In the genomic region with DNA sequence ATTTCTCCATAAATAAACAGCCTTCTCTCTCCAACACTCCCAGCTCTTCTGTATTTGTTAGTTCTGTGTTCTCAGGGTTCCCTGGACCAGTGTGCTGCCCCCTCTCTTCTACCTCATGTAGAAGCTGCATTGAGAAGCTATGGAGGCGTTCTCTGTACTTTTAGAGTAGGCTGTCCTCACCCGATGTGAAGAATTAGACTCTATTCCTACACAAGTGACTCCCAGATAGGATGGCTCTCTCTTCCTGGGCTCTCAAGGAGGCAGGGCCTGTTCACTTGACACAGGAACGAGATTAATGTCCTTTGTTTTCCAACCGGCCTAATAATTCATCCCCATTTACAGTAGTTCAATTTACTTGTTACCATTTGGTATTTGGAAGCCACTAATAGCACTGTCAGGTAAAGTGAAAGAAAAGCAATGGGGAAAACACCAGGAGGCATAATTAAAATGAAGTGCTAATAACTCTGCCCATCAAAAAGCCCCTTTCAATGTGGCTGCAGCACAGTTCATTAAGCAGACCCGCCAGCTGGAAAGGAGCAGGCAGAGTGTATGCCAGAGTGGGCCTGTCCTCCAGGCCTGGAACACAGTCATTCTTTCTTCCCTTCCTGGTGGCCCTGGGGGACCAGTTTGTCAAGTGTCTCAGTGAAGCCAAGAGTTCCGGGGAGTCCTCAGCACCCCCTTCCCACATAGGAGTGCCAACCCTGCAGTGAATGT, we compare ENCODE assay signal across 10 mouse cellular contexts.
DNase-seq lines count a peak whose midpoint lies in the region; ATAC-seq and TF ChIP-seq lines count a peak whose summit lies in the region.
"Had no signal": no experiment of that assay in that cellular context is flagged by ENCODE, and none has a peak within 500 bp of the region (broad histone marks: within the 10 kb centered on the region; RNA-seq: fewer than 3 reads in every experiment).

No protein-coding gene starts in this region.

- no peak overlapping the region for H3K27ac ChIP-seq in lung, postnatal 0 days (ENCODE audit: low read length)
- H3K27ac ChIP-seq: stomach, embryonic 15.5 days had no signal

- H3K4me3 ChIP-seq in lung, postnatal 0 days (ENCODE audit: low read depth, low read length): no peak overlapping the region
- H3K4me3 ChIP-seq: stomach, embryonic 15.5 days had no signal

- H3K9me3 ChIP-seq in lung, postnatal 0 days (ENCODE audit: low read length): no peaks in the 10 kb centered on the region
- H3K9me3 ChIP-seq: stomach, embryonic 15.5 days had no signal

- no peaks in the 10 kb centered on the region for H3K27me3 ChIP-seq in lung, postnatal 0 days (replicated peaks; ENCODE audit: insufficient read depth, low read length)
- H3K27me3 ChIP-seq: stomach, embryonic 15.5 days had no signal

- 61% methylated on average over 6 of the region's 6 CpGs for WGBS in lung, postnatal 0 days

- no peak for ATAC-seq in lung, postnatal 0 days
- no peak for ATAC-seq in granulocyte monocyte progenitor cell, adult 5-6 weeks (replicated peaks; ENCODE audit: poor library complexity, severe bottlenecking)

- no peaks in the 10 kb centered on the region for H3K36me3 ChIP-seq in lung, postnatal 0 days (ENCODE audit: insufficient read depth, low read length)
- H3K36me3 ChIP-seq: stomach, embryonic 15.5 days had no signal

- H3K4me1 ChIP-seq in lung, postnatal 0 days (ENCODE audit: insufficient read depth, low read depth, low read length): no peaks in the 10 kb centered on the region
- H3K4me1 ChIP-seq: stomach, embryonic 15.5 days had no signal

- no peak overlapping the region for H3K9ac ChIP-seq in lung, postnatal 0 days (replicated peaks; ENCODE audit: low read depth)
- H3K9ac ChIP-seq: lung, embryonic 14.5 days; stomach, embryonic 15.5 days had no signal

- TF ChIP-seq CTCF in lung, postnatal 0 days (IDR thresholded peaks at IDR 0.05): no peak

- H3K4me2 ChIP-seq in lung, postnatal 0 days (replicated peaks; ENCODE audit: low read depth, low read length): no peak overlapping the region
- H3K4me2 ChIP-seq: lung, embryonic 14.5 days; stomach, embryonic 15.5 days had no signal

- peak; percentile 2 for DNase-seq in kidney, adult 11 months
- no peak for DNase-seq in kidney, adult 8-10 months
- peak; percentile 5 for DNase-seq in cerebellum, adult 8-10 months
- DNase-seq in gastrocnemius, adult 8-10 months (ENCODE audit: low spot score in 2 of 2): peak; percentile 13 to 18
- DNase-seq in layer of hippocampus, postnatal 10 days (ENCODE audit: low spot score in 2 of 2): peak; percentile 59 to 62
- DNase-seq in lung, postnatal 0 days (ENCODE audit: low spot score): no peak
- DNase-seq in spleen, postnatal 4 days (ENCODE audit: low spot score in 2 of 2): no peak
- DNase-seq: lung, embryonic 14.5 days had no signal

- TF ChIP-seq EP300 in lung, postnatal 0 days (IDR thresholded peaks at IDR 0.05): no peak

Comparison
In these comparisons a context has a peak if more than half of its experiments do, and no peak if none do; other contexts are left out.
1. DNase-seq: peak in kidney, adult 11 months (single experiment), cerebellum, adult 8-10 months (single experiment), gastrocnemius, adult 8-10 months (2 of 2) and layer of hippocampus, postnatal 10 days (2 of 2); none in kidney, adult 8-10 months (0 of 2), lung, postnatal 0 days (single experiment) and spleen, postnatal 4 days (0 of 2).